Mouse (Mus musculus) erythroblast, adult 5-6 weeks (primary cell): ENCODE data around the gene Slc39a10. TPM values are rescaled to one million over a fixed set of nuclear protein-coding genes. Genes with fewer than 3 reads are reported as not detected.
"Not testable (repeated sequence)": the region's sequence is repeated elsewhere in the genome, so short reads cannot be mapped to it uniquely, and the experiment has no call there.

Experiments
- ATAC-seq: replicated peaks from 2 replicates; pipeline ENCODE4 v1.8.0; 2016; ENCODE audit warnings: moderate number of reproducible peaks, mild to moderate bottlenecking, moderate TSS enrichment, inconsistent platforms; ENCODE audit not compliant: poor library complexity, low FRiP score, severe bottlenecking
- total RNA-seq, 2 experiments: library from RNA; stranded (forward) in 1 of 2; stranded (reverse) in 1 of 2; fragments of 150-400 nt in 1 of 2; fragments of 200-764, 138-1000 nt in 1 of 2; gene quantifications; 2 replicates each; pipeline versions ENCODE4 v1.2.3 to v1.2.4; 2015 to 2017; ENCODE audit warnings: low replicate concordance in 2 of 2

The Slc39a10 gene
- total RNA-seq, 2 experiments from 2014 or later = 1.9 to 2.4 TPM

GRCm38 (mm10) chr1:46817934-46818333, 74.7 kb downstream of the Slc39a10 start:
- ATAC-seq = no peak

DNA sequence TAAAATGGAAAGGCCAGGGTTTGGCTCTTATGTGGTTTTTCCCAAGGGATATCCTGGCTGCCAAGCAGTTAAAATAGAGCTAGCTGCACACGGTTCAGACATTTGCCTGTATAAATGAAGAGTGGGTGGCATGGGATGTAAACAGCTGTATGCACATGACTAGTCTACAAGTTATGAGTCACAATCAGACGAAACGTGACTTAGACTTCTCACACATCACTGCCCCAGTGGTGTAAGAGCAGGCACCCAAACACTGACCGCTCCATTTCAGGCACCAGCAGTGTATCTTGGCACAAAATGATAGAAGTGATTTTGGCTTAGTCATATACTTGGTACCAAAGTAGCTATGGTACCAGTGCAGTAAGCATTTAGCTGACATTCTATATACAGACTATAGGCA, 84.0 kb downstream of the Slc39a10 start:
- ATAC-seq = not testable (repeated sequence)

DNA sequence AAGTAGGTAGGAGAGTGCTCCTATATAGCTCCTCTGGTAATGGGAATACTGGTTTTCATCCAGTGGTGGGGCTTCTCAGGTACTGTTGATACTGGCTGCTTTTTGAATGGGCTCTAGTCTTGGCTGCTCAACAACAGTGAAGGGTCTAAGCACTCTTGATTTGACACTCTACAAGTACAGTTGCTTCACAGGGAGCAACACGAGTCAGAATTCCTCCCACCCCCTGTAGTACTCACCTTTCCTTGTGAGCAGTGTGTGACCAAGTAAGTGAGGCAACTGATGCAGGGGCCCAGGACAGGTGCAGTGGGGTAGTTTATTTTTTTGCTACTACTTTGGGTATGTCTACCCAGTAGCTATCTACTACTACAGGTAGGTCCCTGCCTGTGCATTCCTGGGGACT, 87.6 kb downstream of the Slc39a10 start:
- ATAC-seq = no peak

DNA sequence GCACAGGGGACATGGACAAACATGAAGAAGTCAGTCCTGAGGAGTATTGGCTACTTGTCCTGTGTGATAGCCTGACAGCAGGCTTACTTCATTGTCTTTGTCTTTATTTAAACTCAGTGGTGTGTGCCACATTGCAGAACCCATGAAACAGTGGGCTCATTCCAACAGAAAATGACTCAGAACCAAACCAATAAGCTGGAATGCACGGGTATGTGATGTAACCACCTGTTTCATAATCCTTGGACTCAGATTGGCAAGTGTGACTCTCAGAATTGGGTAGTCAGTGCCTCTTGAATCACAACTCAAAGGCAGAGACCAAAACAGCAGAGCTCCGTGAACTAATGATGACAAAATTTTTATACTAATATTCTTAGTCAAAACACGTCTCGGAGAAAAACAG, 110.4 kb downstream of the Slc39a10 start:
- ATAC-seq = not testable (repeated sequence)

DNA sequence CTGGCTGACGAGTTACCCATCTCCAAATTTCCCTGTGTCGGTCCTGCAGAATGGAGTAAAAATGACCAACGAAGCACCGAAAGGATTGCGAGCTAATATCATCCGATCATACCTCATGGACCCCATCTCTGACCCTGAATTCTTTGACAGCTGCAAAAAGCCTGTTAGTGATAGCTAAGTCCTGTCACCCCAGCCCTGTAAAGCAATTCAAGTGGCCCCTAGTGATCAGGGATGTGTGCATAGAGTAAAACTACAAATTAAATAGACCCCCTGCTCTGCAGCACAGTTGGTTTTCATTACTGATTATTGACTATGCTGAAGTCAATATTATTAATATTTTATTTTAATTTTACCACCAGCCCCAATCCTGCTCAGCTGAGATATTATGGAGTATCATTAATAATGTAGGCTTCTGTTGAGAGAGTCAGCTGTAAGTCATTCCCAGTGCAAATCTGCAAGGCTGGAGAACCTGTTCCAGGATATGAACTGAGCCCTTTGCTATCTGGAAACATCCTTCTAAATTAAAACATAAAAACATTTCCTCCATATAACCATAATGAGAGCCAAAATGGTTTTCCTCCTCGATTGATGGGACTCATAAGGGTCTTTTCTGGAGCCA, 122.5 kb downstream of the Slc39a10 start:
- not testable (repeated sequence) for ATAC-seq

- not testable (repeated sequence) for ATAC-seq
These were observed 123.3 kb downstream of the Slc39a10 start for GRCm38 (mm10) chr1:46769318-46769717.

- not testable (repeated sequence) for ATAC-seq
These were observed 128.1 kb downstream of the Slc39a10 start for GRCm38 (mm10) chr1:46764600-46764999.
